10 mouse cellular contexts compared by ENCODE assay signal in the genomic region with DNA sequence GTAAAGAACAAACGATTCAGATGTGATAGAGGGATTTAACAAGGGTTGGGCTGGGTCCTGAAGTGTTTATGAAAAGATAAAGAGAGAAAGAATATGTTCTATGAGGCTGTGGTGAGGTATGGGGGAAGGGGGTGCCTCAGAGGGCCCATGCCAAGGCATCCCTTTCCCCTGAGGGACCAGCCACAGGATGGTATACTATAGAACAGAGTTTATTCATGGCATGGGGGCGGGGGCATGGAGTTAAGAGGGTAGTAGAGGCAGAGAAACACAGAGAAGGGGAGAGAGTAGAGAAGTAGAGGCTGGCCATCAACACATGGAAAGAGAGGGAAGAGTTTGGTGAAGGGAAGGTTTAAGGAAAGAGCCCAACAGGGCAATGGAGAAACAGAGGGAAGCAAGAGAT. TPM values are rescaled to one million over a fixed set of nuclear protein-coding genes. Genes with fewer than 3 reads are reported as not detected.
DNase-seq lines count a peak whose midpoint lies in the region; ATAC-seq lines count a peak whose summit lies in the region.
"Had no signal": no experiment of that assay in that cellular context is flagged by ENCODE, and none has a peak within 500 bp of the region (broad histone marks: within the 10 kb centered on the region; RNA-seq: fewer than 3 reads in every experiment).

No protein-coding gene starts in this region.

- H3K4me2 ChIP-seq in hindbrain, embryonic 11.5 days (replicated peaks; ENCODE audit: low read depth, low read length), result no peak overlapping the region
- no peak overlapping the region for H3K4me2 ChIP-seq in hindbrain, embryonic 12.5 days (replicated peaks)
- no peak overlapping the region for H3K4me2 ChIP-seq in midbrain, embryonic 16.5 days (ENCODE audit: low read length)

- WGBS in hindbrain, embryonic 11.5 days, result 51% methylated on average over 2 of the region's 2 CpGs
- WGBS in hindbrain, embryonic 10.5 days, result 55% methylated on average over 2 of the region's 2 CpGs
- WGBS in hindbrain, embryonic 12.5 days, result 55% methylated on average over 2 of the region's 2 CpGs
- WGBS in limb, embryonic 10.5 days, result 61% methylated on average over 2 of the region's 2 CpGs
- 35% methylated on average over 2 of the region's 2 CpGs for WGBS in midbrain, embryonic 16.5 days

- no peak overlapping the region for H3K27ac ChIP-seq in hindbrain, embryonic 11.5 days (ENCODE audit: low read depth, low read length)
- H3K27ac ChIP-seq in hindbrain, embryonic 10.5 days, result no peak overlapping the region
- no peak overlapping the region for H3K27ac ChIP-seq in hindbrain, embryonic 12.5 days
- H3K27ac ChIP-seq in limb, embryonic 10.5 days, result no peak overlapping the region
- no peak overlapping the region for H3K27ac ChIP-seq in midbrain, embryonic 16.5 days (ENCODE audit: low read length)
- H3K27ac ChIP-seq: left cerebral cortex, adult 2 months had no signal

- H3K27me3 ChIP-seq in hindbrain, embryonic 11.5 days (ENCODE audit: control insufficient read depth, insufficient read depth, low read length), result no peaks in the 10 kb centered on the region
- no peaks in the 10 kb centered on the region for H3K27me3 ChIP-seq in hindbrain, embryonic 10.5 days (ENCODE audit: insufficient read depth, poor library complexity, severe bottlenecking)
- H3K27me3 ChIP-seq in hindbrain, embryonic 12.5 days, result no peaks in the 10 kb centered on the region
- no peaks in the 10 kb centered on the region for H3K27me3 ChIP-seq in limb, embryonic 10.5 days (ENCODE audit: low read depth, poor library complexity, severe bottlenecking)
- H3K27me3 ChIP-seq in midbrain, embryonic 16.5 days (ENCODE audit: control insufficient read depth, insufficient read depth, low read depth, low read length), result no peaks in the 10 kb centered on the region

- peak; percentile 26 for ATAC-seq in hindbrain, embryonic 11.5 days (ENCODE audit: low FRiP score)
- ATAC-seq in hindbrain, embryonic 12.5 days (ENCODE audit: low FRiP score), result peak; percentile 17
- peak; percentile 49 for ATAC-seq in midbrain, embryonic 16.5 days
- ATAC-seq: inflammation-experienced regulatory T-cells, adult 6 months had no signal

- H3K4me1 ChIP-seq in hindbrain, embryonic 11.5 days (replicated peaks; ENCODE audit: control insufficient read depth, insufficient read depth, low read length), result no peaks in the 10 kb centered on the region
- H3K4me1 ChIP-seq in hindbrain, embryonic 10.5 days (replicated peaks), result no peaks in the 10 kb centered on the region
- H3K4me1 ChIP-seq in hindbrain, embryonic 12.5 days, result no peaks in the 10 kb centered on the region
- no peaks in the 10 kb centered on the region for H3K4me1 ChIP-seq in limb, embryonic 10.5 days
- H3K4me1 ChIP-seq in midbrain, embryonic 16.5 days (ENCODE audit: control insufficient read depth, insufficient read depth, low read length), result no peaks in the 10 kb centered on the region

- H3K36me3 ChIP-seq in hindbrain, embryonic 11.5 days (ENCODE audit: control insufficient read depth, insufficient read depth, low read length), result peaks cover 5% of the 10 kb centered on the region; the same call in 1 of the 2 replicates
- H3K36me3 ChIP-seq in hindbrain, embryonic 10.5 days, result peaks cover 22% of the 10 kb centered on the region
- no peaks in the 10 kb centered on the region for H3K36me3 ChIP-seq in hindbrain, embryonic 12.5 days
- H3K36me3 ChIP-seq in limb, embryonic 10.5 days, result peaks cover 18% of the 10 kb centered on the region; the same call in 1 of the 2 replicates
- no peaks in the 10 kb centered on the region; the same call in 1 of the 2 replicates for H3K36me3 ChIP-seq in midbrain, embryonic 16.5 days (ENCODE audit: control insufficient read depth, insufficient read depth, low read length)

- peaks cover 40% of the 10 kb centered on the region for H3K9me3 ChIP-seq in hindbrain, embryonic 11.5 days (ENCODE audit: control insufficient read depth, low read length)
- H3K9me3 ChIP-seq in hindbrain, embryonic 10.5 days, result peaks cover 73% of the 10 kb centered on the region
- H3K9me3 ChIP-seq in hindbrain, embryonic 12.5 days (replicated peaks), result peaks cover 64% of the 10 kb centered on the region
- peaks cover 43% of the 10 kb centered on the region for H3K9me3 ChIP-seq in limb, embryonic 10.5 days (replicated peaks)
- H3K9me3 ChIP-seq in midbrain, embryonic 16.5 days (replicated peaks; ENCODE audit: control insufficient read depth, low read length, poor library complexity, severe bottlenecking), result peaks cover 58% of the 10 kb centered on the region

- H3K4me3 ChIP-seq in hindbrain, embryonic 11.5 days (ENCODE audit: low read depth, low read length), result no peak overlapping the region
- H3K4me3 ChIP-seq in hindbrain, embryonic 10.5 days, result no peak overlapping the region
- no peak overlapping the region for H3K4me3 ChIP-seq in hindbrain, embryonic 12.5 days
- no peak overlapping the region for H3K4me3 ChIP-seq in limb, embryonic 10.5 days
- no peak overlapping the region for H3K4me3 ChIP-seq in midbrain, embryonic 16.5 days (ENCODE audit: low read depth, low read length)
- H3K4me3 ChIP-seq: left cerebral cortex, adult 2 months had no signal

- DNase-seq in hindbrain, embryonic 11.5 days (ENCODE audit: low spot score), result no peak
- DNase-seq in hindbrain, embryonic 10.5 days (ENCODE audit: low spot score), result no peak
- peak; percentile 27 for DNase-seq in limb, embryonic 10.5 days (ENCODE audit: low spot score)
- DNase-seq in urinary bladder, postnatal 36 days (ENCODE audit: low spot score in 2 of 2), result no peak
- no peak for DNase-seq in retina, postnatal 1 day
- DNase-seq: embryo, embryonic 11 days had no signal

- H3K9ac ChIP-seq in hindbrain, embryonic 11.5 days (ENCODE audit: low read depth, low read length), result no peak overlapping the region
- H3K9ac ChIP-seq in hindbrain, embryonic 12.5 days, result no peak overlapping the region
- no peak overlapping the region for H3K9ac ChIP-seq in midbrain, embryonic 16.5 days (ENCODE audit: low read depth, low read length)

RNA-seq across cellular contexts. Expression of a gene that starts 6.1 kb away (rescaled TPM):
- polyA plus RNA-seq in hindbrain, embryonic 11.5 days (2014; fragmentation: Nextera tagmentation; extraction: Ambion mirVana), result 3.6 and 3.9 TPM in 2 replicates
- polyA plus RNA-seq in hindbrain, embryonic 10.5 days (2016; fragmentation: Nextera tagmentation; extraction: Ambion mirVana), result 2.5 and 4.0 TPM in 2 replicates
- polyA plus RNA-seq in hindbrain, embryonic 12.5 days (2016; fragmentation: Nextera tagmentation; extraction: Ambion mirVana), result 3.1 and 3.9 TPM in 2 replicates
- 4.9 and 5.1 TPM in 2 replicates for polyA plus RNA-seq in limb, embryonic 10.5 days (2016; fragmentation: Nextera tagmentation; extraction: Ambion mirVana)
- 1.8 TPM in 2 replicates for polyA plus RNA-seq in midbrain, embryonic 16.5 days (2015; fragmentation: Nextera tagmentation; extraction: Ambion mirVana)

RNA-seq across cellular contexts. Expression of a gene that starts 46.9 kb away (rescaled TPM):
- 0.19 TPM in 1 of 2 replicates, not detected in the other for polyA plus RNA-seq in hindbrain, embryonic 11.5 days (2014; fragmentation: Nextera tagmentation; extraction: Ambion mirVana)
- polyA plus RNA-seq in hindbrain, embryonic 10.5 days (2016; fragmentation: Nextera tagmentation; extraction: Ambion mirVana), result 0.14 TPM in 2 replicates
- polyA plus RNA-seq in hindbrain, embryonic 12.5 days (2016; fragmentation: Nextera tagmentation; extraction: Ambion mirVana), result 0.08 and 0.12 TPM in 2 replicates
- polyA plus RNA-seq in limb, embryonic 10.5 days (2016; fragmentation: Nextera tagmentation; extraction: Ambion mirVana), result 0.09 and 0.10 TPM in 2 replicates
- 0.10 and 0.16 TPM in 2 replicates for polyA plus RNA-seq in midbrain, embryonic 16.5 days (2015; fragmentation: Nextera tagmentation; extraction: Ambion mirVana)
